Mouse (Mus musculus) cerebellum, adult 8-10 months (tissue): ENCODE data around the gene 1700025G04Rik.

Experiments
- DNase-seq: peaks from one replicate; pipeline ENCODE4 v3.0.0; 2022

Gene 1700025G04Rik

GRCm38 (mm10) chr1:151990615-151991014, 99.3 kb downstream of the 1700025G04Rik start:
- no peak for DNase-seq

GRCm38 (mm10) chr1:151988713-151989112, 101.2 kb downstream of the 1700025G04Rik start:
- no peak for DNase-seq

- peak; percentile 65 for DNase-seq
Measured at GRCm38 (mm10) chr1:151988066-151988465, 101.9 kb downstream of the 1700025G04Rik start.

- DNase-seq = peak; percentile 68
Measured at GRCm38 (mm10) chr1:151986024-151986778, 103.7 kb downstream of the 1700025G04Rik start.

- no peak for DNase-seq
Measured at GRCm38 (mm10) chr1:151985056-151985455, 104.9 kb downstream of the 1700025G04Rik start.

GRCm38 (mm10) chr1:151983991-151984390, 105.9 kb downstream of the 1700025G04Rik start:
- no peak for DNase-seq

GRCm38 (mm10) chr1:151980498-151980897, 109.4 kb downstream of the 1700025G04Rik start:
- DNase-seq = peak; percentile 45

GRCm38 (mm10) chr1:151979803-151980456, 110.0 kb downstream of the 1700025G04Rik start:
- DNase-seq = no peak

- no peak for DNase-seq
Measured at GRCm38 (mm10) chr1:151978751-151979150, 111.2 kb downstream of the 1700025G04Rik start.

GRCm38 (mm10) chr1:151977596-151977995, 112.3 kb downstream of the 1700025G04Rik start:
- no peak for DNase-seq

- no peak for DNase-seq
Measured at GRCm38 (mm10) chr1:151976850-151977249, 113.1 kb downstream of the 1700025G04Rik start.

GRCm38 (mm10) chr1:151975418-151976379, 114.2 kb downstream of the 1700025G04Rik start:
- DNase-seq = no peak

GRCm38 (mm10) chr1:151974887-151975286, 115.0 kb downstream of the 1700025G04Rik start:
- no peak for DNase-seq

- DNase-seq = no peak
Measured at GRCm38 (mm10) chr1:151974424-151974823, 115.5 kb downstream of the 1700025G04Rik start.

GRCm38 (mm10) chr1:151973110-151973700, 116.7 kb downstream of the 1700025G04Rik start:
- no peak for DNase-seq

- DNase-seq = no peak
Measured at GRCm38 (mm10) chr1:151971581-151971980, 118.3 kb downstream of the 1700025G04Rik start.

GRCm38 (mm10) chr1:151968126-151968525, 121.8 kb downstream of the 1700025G04Rik start:
- DNase-seq = no peak

- no peak for DNase-seq
Measured at GRCm38 (mm10) chr1:151964811-151965210, 125.1 kb downstream of the 1700025G04Rik start.

GRCm38 (mm10) chr1:151963248-151963647, 126.7 kb downstream of the 1700025G04Rik start:
- DNase-seq = no peak

GRCm38 (mm10) chr1:151962078-151962477, 127.8 kb downstream of the 1700025G04Rik start:
- DNase-seq = no peak

- no peak for DNase-seq
Measured at GRCm38 (mm10) chr1:151961204-151961603, 128.7 kb downstream of the 1700025G04Rik start.

- no peak for DNase-seq
Measured at GRCm38 (mm10) chr1:151959010-151959409, 130.9 kb downstream of the 1700025G04Rik start.

GRCm38 (mm10) chr1:151958442-151958841, 131.5 kb downstream of the 1700025G04Rik start:
- DNase-seq = no peak
